Mouse (Mus musculus) liver, embryonic 15.5 days (tissue): Measurements from ENCODE around the gene E2f7. TPM values are rescaled to one million over a fixed set of nuclear protein-coding genes. Genes with fewer than 3 reads are reported as not detected.

ENCODE experiments used
- ATAC-seq: fragments of 200-750 bp; cut with Nextera tagmentation; 2 replicates; pipeline ENCODE4 v1.8.0; 2017; ENCODE audit warnings: moderate number of reproducible peaks, mild to moderate bottlenecking, moderate library complexity; ENCODE audit not compliant: insufficient read depth
- H3K27ac ChIP-seq: fragments of 300-500 bp; sonication (generic); replicated peaks from 2 replicates; pipeline ENCODE4 v1.5.1; 2015; ENCODE audit warnings: mild to moderate bottlenecking, inconsistent platforms
- H3K27me3 ChIP-seq: fragments of 300-500 bp; sonication (generic); 2 replicates; pipeline ENCODE4 v1.6.1; 2015; ENCODE audit warnings: mild to moderate bottlenecking, inconsistent platforms
- H3K36me3 ChIP-seq: fragments of 300-500 bp; sonication (generic); replicated peaks from 2 replicates; pipeline ENCODE4 v1.6.1; 2015; ENCODE audit warnings: moderate library complexity, mild to moderate bottlenecking, inconsistent platforms
- H3K4me1 ChIP-seq: fragments of 300-500 bp; sonication (generic); replicated peaks from 2 replicates; pipeline ENCODE4 v1.6.1; 2015; ENCODE audit warnings: inconsistent platforms
- H3K4me2 ChIP-seq: fragments of 300-500 bp; sonication (generic); 2 replicates; pipeline ENCODE4 v1.6.1; 2015; ENCODE audit warnings: moderate library complexity, mild to moderate bottlenecking, inconsistent platforms
- H3K4me3 ChIP-seq: fragments of 300-500 bp; sonication (generic); replicated peaks from 2 replicates; pipeline ENCODE4 v1.5.1; 2015; ENCODE audit warnings: mild to moderate bottlenecking, inconsistent platforms
- H3K9ac ChIP-seq: fragments of 300-500 bp; sonication (generic); 2 replicates; pipeline ENCODE4 v1.6.1; 2015; ENCODE audit warnings: moderate library complexity, mild to moderate bottlenecking, inconsistent platforms
- H3K9me3 ChIP-seq: fragments of 300-500 bp; sonication (generic); replicated peaks from 2 replicates; pipeline ENCODE4 v1.6.1; 2016; ENCODE audit warnings: inconsistent platforms
- WGBS: fragments of 180-500 bp; shearing (Covaris S2); methylation state at CpG from one replicate; pipeline ENCODE4 v1.1.7; 2015; ENCODE audit warnings: mixed read lengths; ENCODE audit not compliant: insufficient replicate concordance; 5-methylcytosine and 5-hydroxymethylcytosine counted together
- polyA plus RNA-seq: library from polyadenylated mRNA; unstranded; fragments of >200 nt; fragmentation: Nextera tagmentation; extraction: Ambion mirVana; gene quantifications from 2 replicates; pipeline ENCODE4 v1.2.1, GENCODE M21; 2015

E2f7 gene
- polyA plus RNA-seq, 1 experiment from 2014 or later: 8.3 TPM

DNA sequence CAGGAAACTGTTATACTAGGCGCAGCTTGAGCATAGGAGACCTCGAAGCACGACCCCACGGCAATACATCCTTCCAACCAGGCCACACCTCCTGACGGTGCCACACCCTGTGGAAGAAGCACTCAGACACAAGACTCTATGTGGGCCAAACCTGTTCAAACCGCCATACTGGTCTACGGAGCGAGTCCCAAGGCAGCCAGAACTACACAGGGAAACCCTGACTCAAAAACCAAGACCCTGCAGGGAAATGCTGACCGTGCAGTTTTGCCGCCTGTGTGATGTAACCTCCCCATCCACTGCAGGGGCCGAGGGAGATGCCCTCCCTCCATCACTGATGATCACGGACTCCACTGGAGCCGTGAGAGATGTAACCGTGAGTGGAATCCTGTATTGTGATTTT is 36.5 kb downstream of the E2f7 start:
- no peak overlapping the region for H3K4me3 ChIP-seq
- no peak overlapping the region for H3K9ac ChIP-seq
- WGBS: 87% methylated on average over 14 of the region's 14 CpGs
- no peaks in the 10 kb centered on the region for H3K9me3 ChIP-seq
- H3K36me3 ChIP-seq: peaks cover 84% of the 10 kb centered on the region
- H3K4me2 ChIP-seq: no peak overlapping the region
- ATAC-seq: no peak
- H3K4me1 ChIP-seq: no peaks in the 10 kb centered on the region
- H3K27ac ChIP-seq: no peak overlapping the region
- no peaks in the 10 kb centered on the region for H3K27me3 ChIP-seq

DNA sequence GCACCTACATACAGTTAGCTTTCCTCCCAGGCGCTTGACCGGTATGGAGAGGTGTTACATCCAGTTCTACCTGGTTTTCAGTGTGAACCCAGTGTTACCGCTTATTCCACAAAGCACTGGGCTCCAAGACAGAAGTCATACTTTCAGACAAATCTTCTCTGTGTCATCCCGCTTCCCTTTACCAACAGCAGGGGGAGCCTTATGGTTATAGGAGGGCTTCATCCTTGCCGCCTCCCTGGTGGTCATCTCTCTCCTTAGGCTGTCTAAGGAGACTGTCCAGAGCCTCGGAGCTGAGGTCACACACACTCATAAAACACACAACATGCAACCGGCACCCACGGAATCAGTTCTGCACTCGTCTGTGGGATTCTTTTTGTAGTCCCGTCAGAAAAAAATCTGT is 37.4 kb downstream of the E2f7 start:
- no peaks in the 10 kb centered on the region for H3K9me3 ChIP-seq
- H3K4me1 ChIP-seq: no peaks in the 10 kb centered on the region
- ATAC-seq: no peak
- H3K27me3 ChIP-seq: no peaks in the 10 kb centered on the region
- peaks cover 77% of the 10 kb centered on the region for H3K36me3 ChIP-seq
- WGBS: 84% methylated on average over 10 of the region's 10 CpGs
- H3K9ac ChIP-seq: no peak overlapping the region
- no peak overlapping the region for H3K4me2 ChIP-seq
- no peak overlapping the region for H3K4me3 ChIP-seq
- H3K27ac ChIP-seq: no peak overlapping the region

DNA sequence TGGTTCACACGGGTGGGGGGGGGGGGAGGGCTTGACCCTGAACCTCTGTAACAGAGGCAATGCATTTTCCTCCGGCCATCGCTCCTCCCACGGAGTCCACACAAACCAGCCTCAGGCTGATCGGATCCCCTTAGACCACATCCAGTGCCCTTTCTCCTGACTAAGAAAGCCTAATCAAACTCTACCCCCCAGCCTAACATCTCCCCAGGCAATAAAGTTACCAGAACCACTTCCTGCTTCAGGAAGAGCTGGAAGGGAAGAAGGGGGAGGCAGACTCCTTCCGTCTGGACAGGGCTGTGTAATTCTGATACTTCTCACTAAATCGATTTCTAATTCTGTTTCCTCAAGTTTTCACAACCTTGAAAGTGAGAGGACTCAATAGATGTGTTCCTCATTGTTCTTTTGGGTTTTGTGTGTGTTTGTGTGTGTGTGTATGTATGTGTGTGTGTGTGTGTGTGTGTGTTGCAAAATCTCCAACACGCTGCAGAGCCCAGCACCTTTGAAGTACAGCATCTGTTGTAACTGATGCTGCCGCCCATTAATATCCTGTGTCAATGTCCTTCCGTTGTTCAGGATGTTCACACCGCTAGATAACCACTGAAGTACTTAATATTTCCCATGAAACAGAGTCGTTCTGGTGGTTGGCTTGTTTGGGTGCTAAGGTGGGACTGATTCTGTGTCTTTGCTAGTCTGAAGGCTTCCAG is 43.0 kb downstream of the E2f7 start:
- 0 out of 2 replicates have a peak, but pooled peaks have one; percentile 22 for ATAC-seq
- Histone ChIP-seq H3K4me2 (no peak overlapping the region), H3K4me3 (no peak overlapping the region), H3K9ac (no peak overlapping the region), H3K36me3 (peaks cover 23% of the 10 kb centered on the region), H3K27ac (no peak overlapping the region; the same call in 1 of the 2 replicates), H3K27me3 (no peaks in the 10 kb centered on the region), H3K4me1 (no peaks in the 10 kb centered on the region; the same call in 1 of the 2 replicates), H3K9me3 (no peaks in the 10 kb centered on the region)
- WGBS: 14% methylated on average over 12 of the region's 12 CpGs

DNA sequence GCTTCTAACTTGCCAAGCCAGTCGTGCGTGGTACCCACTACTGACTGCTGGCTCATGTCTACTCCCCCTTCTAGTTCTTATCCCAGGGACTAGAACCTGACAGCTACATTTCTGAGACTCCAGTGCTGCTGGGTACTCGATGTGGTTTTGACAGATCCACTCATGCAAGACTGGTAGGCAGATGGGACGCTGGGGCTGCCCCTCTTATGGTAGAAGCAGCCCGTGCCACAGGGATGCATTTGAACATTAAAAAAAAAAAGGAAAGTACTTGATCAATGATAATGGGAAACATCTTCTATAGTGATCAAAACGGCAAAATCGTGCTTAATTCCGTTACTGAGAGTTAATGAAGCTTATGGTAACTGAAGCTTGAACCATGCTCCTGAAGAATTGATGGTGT is 44.4 kb downstream of the E2f7 start:
- 76% methylated on average over 8 of the region's 8 CpGs for WGBS
- Histone ChIP-seq H3K36me3 (peaks cover 12% of the 10 kb centered on the region), H3K4me1 (no peaks in the 10 kb centered on the region; the same call in 1 of the 2 replicates), H3K4me2 (no peak overlapping the region), H3K4me3 (no peak overlapping the region), H3K9me3 (no peaks in the 10 kb centered on the region), H3K27ac (no peak overlapping the region), H3K27me3 (no peaks in the 10 kb centered on the region), H3K9ac (no peak overlapping the region)
- ATAC-seq: no peak

DNA sequence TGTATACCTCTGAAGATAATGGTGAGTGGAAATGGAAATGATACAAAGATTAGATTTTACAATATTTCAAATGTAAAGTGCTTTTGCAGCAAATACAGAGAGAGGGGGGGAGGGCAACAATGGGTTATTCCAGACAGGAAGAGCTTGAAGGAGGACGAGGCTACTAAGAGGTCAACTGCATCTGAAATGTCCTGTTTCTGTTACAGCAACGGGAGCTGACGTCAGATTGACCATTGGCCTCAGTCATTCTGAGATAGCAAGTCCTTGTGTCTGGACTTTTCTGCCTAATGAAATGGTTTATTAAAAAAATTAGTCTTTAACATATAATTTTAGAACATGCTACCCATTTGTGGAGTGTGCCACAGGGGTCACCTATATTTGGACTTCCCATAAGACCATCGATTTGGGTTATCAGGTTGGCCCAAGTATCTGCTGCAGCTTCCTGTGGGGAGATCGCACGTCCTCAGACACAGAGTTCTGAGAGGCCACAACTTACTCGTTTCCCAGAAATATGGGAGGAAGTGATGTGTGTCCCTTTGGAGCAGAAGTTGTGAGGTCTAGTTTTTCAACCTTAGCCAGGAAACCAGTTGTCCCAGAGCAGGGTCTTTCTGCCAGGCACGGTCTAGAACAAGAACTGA is 48.0 kb downstream of the E2f7 start:
- 10% methylated on average over 8 of the region's 8 CpGs for WGBS
- Histone ChIP-seq H3K4me3 (no peak overlapping the region), H3K4me2 (no peak overlapping the region), H3K4me1 (no peaks in the 10 kb centered on the region; the same call in 1 of the 2 replicates), H3K9me3 (no peaks in the 10 kb centered on the region), H3K9ac (no peak overlapping the region), H3K36me3 (no peaks in the 10 kb centered on the region), H3K27me3 (no peaks in the 10 kb centered on the region), H3K27ac (no peak overlapping the region)
- peak; percentile 62 for ATAC-seq

DNA sequence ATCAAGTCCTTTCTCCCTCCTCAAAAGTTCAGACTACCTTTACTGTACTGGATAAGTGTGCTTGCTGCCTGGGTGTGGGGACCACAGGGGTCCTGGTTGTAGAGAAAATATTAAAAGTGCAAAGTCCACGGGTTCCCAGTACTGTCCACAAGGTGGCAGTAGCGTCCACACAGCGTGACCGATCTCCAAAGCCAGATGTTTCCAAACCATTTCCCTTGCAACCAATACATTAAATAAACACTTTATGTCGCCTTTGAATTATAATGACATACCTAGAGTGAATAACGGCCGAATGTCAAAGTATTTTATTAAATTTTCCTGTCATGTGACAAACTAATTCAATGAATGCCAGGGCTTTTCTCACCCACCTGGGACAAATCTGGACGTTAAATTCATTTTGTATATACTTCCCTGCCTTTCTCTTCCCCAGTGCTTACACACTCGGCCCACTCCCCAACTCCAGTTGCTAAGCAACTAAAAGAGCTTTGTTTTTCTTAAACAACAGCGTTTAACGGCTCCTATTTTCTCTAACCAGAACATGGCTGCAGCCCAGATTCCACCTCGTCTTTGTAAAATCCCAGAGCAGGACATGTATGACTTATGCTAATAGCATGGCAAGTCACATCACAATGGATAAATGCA is 49.4 kb downstream of the E2f7 start:
- no peaks in the 10 kb centered on the region for H3K9me3 ChIP-seq
- no peak for ATAC-seq
- H3K27ac ChIP-seq: no peak overlapping the region
- H3K27me3 ChIP-seq: no peaks in the 10 kb centered on the region
- H3K4me1 ChIP-seq: no peaks in the 10 kb centered on the region; the same call in 1 of the 2 replicates
- 17% methylated on average over 12 of the region's 12 CpGs for WGBS
- no peaks in the 10 kb centered on the region for H3K36me3 ChIP-seq
- no peak overlapping the region for H3K4me2 ChIP-seq
- H3K4me3 ChIP-seq: no peak overlapping the region
- no peak overlapping the region for H3K9ac ChIP-seq

DNA sequence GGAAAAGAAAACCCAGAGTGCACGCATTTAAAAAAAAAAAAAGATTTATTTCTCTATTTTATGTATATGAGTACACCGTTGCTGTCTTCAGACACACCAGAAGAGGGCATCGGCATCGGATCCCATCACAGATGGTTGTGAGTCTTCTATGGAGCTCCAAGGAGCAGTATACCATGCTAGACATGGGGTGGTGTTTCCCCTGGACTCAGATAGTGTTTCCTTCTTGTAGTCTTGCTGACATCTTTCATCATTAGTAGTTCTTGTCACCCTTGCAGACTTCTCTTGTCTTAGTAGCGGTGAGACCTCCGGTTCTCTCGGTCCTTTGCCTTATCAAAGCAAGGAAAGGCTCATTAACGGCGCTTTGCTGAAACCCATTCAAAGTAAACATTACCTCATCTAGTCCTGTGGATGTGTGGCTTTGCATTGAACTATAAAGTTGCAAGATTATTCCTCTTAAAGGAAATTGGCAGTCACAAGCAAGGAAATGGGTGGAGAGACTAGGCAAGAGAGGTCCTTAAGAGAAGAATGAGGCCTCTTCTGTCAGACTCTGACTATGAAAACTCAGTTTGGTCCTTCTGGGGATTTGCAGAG is 50.1 kb downstream of the E2f7 start:
- Histone ChIP-seq H3K27me3 (no peaks in the 10 kb centered on the region), H3K27ac (no peak overlapping the region), H3K36me3 (no peaks in the 10 kb centered on the region), H3K4me2 (no peak overlapping the region), H3K4me3 (no peak overlapping the region), H3K9me3 (no peaks in the 10 kb centered on the region), H3K9ac (no peak overlapping the region), H3K4me1 (no peaks in the 10 kb centered on the region; the same call in 1 of the 2 replicates)
- WGBS: 46% methylated on average over 9 of the region's 9 CpGs
- no peak for ATAC-seq

DNA sequence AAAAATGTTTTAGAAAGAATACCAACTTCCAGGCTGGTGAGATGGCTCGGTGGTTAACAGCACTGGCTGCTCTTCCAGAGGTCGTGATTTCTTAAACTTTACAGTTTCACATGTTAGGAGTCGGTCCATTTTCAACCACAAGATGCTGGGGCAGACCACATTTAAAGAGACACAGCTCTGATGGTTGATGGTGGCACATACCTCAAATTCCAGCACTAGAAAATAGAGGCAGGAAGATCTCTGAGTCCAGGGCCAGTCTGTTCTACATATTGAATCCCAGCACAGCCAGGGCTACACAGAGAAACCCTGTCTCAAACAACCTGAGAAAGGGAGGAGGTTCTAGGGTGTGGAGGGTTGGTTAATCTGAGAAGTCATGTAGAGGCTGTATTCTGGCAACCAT is 56.1 kb downstream of the E2f7 start:
- H3K4me1 ChIP-seq: no peaks in the 10 kb centered on the region
- H3K4me2 ChIP-seq: no peak overlapping the region
- H3K36me3 ChIP-seq: no peaks in the 10 kb centered on the region
- no peak overlapping the region for H3K27ac ChIP-seq
- WGBS: 44% methylated on average over 3 of the region's 3 CpGs
- H3K9ac ChIP-seq: no peak overlapping the region
- no peak for ATAC-seq
- no peak overlapping the region for H3K4me3 ChIP-seq
- H3K9me3 ChIP-seq: no peaks in the 10 kb centered on the region
- no peaks in the 10 kb centered on the region for H3K27me3 ChIP-seq

DNA sequence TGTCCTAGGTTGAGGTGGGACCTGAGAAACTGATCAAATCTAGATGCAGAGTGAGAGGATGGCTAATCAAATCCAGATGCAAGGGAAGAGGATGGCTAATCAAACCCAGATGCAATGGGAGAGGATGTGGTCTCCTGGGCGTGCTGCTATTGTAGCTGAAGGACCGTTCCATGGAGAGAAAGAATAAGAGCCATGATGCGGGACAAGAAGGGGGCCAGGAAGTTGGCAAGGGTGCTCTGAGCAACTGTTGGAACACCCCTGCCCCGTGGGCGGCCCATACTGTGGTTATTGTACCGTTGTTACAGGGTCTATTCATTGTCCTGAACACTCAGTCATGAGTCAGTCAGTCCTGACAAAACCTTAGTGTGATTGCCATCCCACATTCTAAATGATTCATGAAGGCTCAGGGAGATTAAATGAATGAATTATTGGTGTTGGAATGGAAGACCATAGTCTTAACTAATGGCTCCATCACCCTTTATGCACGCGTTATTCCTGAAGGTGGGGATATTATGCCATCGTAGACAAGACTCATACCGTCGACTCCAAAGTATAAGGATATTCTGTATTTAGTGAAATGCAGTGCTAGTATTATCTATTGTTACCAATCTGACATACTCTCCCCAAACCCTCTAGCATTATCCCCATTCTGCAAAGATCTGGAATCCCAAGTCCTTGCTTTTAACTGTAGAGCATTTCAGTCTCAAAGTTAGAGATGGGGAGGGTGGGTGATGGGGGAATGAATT is 59.2 kb downstream of the E2f7 start:
- WGBS: 67% methylated on average over 11 of the region's 11 CpGs
- no peak for ATAC-seq
- H3K4me2 ChIP-seq: no peak overlapping the region
- no peak overlapping the region for H3K4me3 ChIP-seq
- no peaks in the 10 kb centered on the region for H3K9me3 ChIP-seq
- no peaks in the 10 kb centered on the region for H3K4me1 ChIP-seq
- H3K36me3 ChIP-seq: no peaks in the 10 kb centered on the region
- no peak overlapping the region for H3K27ac ChIP-seq
- H3K9ac ChIP-seq: no peak overlapping the region
- no peaks in the 10 kb centered on the region for H3K27me3 ChIP-seq

DNA sequence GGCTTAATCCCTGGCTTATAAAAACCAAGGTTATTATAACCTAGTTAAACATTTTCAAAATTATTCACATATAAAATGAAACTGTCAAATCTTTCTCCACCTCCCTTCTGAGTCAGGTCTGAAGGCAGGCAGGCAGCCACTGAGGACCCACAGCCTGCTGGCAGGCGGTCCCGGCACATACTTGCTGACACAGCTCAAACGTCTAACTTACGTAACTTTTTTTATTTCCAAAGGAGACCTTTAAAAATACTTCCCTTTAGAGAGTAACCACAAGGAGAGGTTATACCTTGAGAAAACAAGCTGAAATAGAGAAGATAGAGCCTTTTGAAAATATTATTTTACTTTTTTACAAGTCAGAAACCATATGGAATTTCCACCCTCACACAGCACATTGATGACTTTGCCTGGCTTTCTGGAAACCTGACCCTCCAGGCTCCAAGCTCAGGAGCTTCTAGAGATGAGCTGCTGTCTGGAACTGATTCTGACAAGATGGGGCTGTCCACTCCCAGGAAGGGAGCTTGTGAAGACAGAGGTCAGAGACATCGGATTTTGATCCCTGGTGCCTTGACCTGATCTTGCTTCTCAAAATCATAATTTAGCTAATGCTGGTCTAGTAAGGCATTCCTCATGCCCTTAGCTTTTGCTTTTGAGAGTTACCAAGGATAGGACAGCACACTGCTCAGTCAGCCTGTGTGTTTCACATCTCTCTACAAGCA is 59.9 kb downstream of the E2f7 start:
- H3K36me3 ChIP-seq: no peaks in the 10 kb centered on the region
- no peaks in the 10 kb centered on the region for H3K9me3 ChIP-seq
- H3K4me3 ChIP-seq: no peak overlapping the region
- H3K4me2 ChIP-seq: no peak overlapping the region
- no peaks in the 10 kb centered on the region for H3K4me1 ChIP-seq
- 35% methylated on average over 5 of the region's 5 CpGs for WGBS
- H3K9ac ChIP-seq: no peak overlapping the region
- H3K27me3 ChIP-seq: no peaks in the 10 kb centered on the region
- H3K27ac ChIP-seq: no peak overlapping the region
- ATAC-seq: no peak
